Mouse (Mus musculus) embryonic facial prominence, embryonic 15.5 days (tissue): ENCODE measurements at regions not wholly inside any gene's neighbourhood (a gene's known extent, or its start where the extent isn't known, plus 50 kb on each side); places are given as distances from the start of the nearest gene placed in this dataset.
A peak's percentile ranks its signal among the peaks of the same experiment; 100 is the strongest.

Source experiments
- ATAC-seq: fragments of 200-750 bp; cut with Nextera tagmentation; 2 replicates; pipeline ENCODE4 v1.8.0; 2017; ENCODE audit warnings: low read depth, moderate TSS enrichment; ENCODE audit not compliant: insufficient number of reproducible peaks, low FRiP score, low TSS enrichment
- H3K27ac ChIP-seq: fragments of 300-500 bp; sonication (generic); replicated peaks from 2 replicates; pipeline ENCODE4 v1.5.1; 2015; ENCODE audit warnings: mild to moderate bottlenecking, inconsistent platforms
- H3K27me3 ChIP-seq: fragments of 300-500 bp; sonication (generic); 2 replicates; pipeline ENCODE4 v1.6.1; 2015; ENCODE audit warnings: inconsistent platforms
- H3K36me3 ChIP-seq: fragments of 300-500 bp; sonication (generic); 2 replicates; pipeline ENCODE4 v1.6.1; 2015; ENCODE audit warnings: mild to moderate bottlenecking, inconsistent platforms
- H3K4me1 ChIP-seq: fragments of 300-500 bp; sonication (generic); 2 replicates; pipeline ENCODE4 v1.6.1; 2015; ENCODE audit warnings: inconsistent platforms
- H3K4me2 ChIP-seq: fragments of 300-500 bp; sonication (generic); replicated peaks from 2 replicates; pipeline ENCODE4 v1.6.1; 2015; ENCODE audit warnings: mild to moderate bottlenecking, inconsistent platforms
- H3K4me3 ChIP-seq: fragments of 300-500 bp; sonication (generic); replicated peaks from 2 replicates; pipeline ENCODE4 v1.5.1; 2015; ENCODE audit warnings: mild to moderate bottlenecking, inconsistent platforms
- H3K9ac ChIP-seq: fragments of 300-500 bp; sonication (generic); 2 replicates; pipeline ENCODE4 v1.6.1; 2015; ENCODE audit warnings: inconsistent platforms
- H3K9me3 ChIP-seq: fragments of 300-500 bp; sonication (generic); replicated peaks from 2 replicates; pipeline ENCODE4 v1.6.1; 2016; ENCODE audit warnings: inconsistent platforms
- WGBS: fragments of 180-500 bp; shearing (Covaris S2); methylation state at CpG from one replicate; pipeline ENCODE4 v1.1.7; 2015; 5-methylcytosine and 5-hydroxymethylcytosine counted together

GRCm38 (mm10) chr3:133751565-133751964 is 206.6 kb upstream of the Tet2 start:
- Histone ChIP-seq H3K9me3 (no peaks in the 10 kb centered on the region), H3K4me2 (0 out of 2 replicates have a peak overlapping the region, but pooled peaks have one; percentile 10)
- 38% methylated on average over 4 of the region's 4 CpGs for WGBS

GRCm38 (mm10) chr3:133753041-133753440 is 208.1 kb upstream of the Tet2 start:
- peaks cover 18% of the 10 kb centered on the region for H3K4me1 ChIP-seq
- H3K9ac ChIP-seq, result no peak overlapping the region
- no peaks in the 10 kb centered on the region for H3K9me3 ChIP-seq
- 62% methylated on average over 3 of the region's 3 CpGs for WGBS
- no peak overlapping the region for H3K27ac ChIP-seq
- H3K36me3 ChIP-seq, result no peaks in the 10 kb centered on the region
- no peaks in the 10 kb centered on the region for H3K27me3 ChIP-seq
- H3K4me2 ChIP-seq, result no peak overlapping the region
- ATAC-seq, result no peak
- H3K4me3 ChIP-seq, result no peak overlapping the region

More at GRCm38 (mm10) chr3:133751565-133751964, 206.6 kb upstream of the Tet2 start:
- Histone ChIP-seq H3K4me1 (peaks cover 16% of the 10 kb centered on the region), H3K9ac (no peak overlapping the region), H3K27me3 (no peaks in the 10 kb centered on the region), H3K36me3 (no peaks in the 10 kb centered on the region), H3K27ac (no peak overlapping the region), H3K4me3 (no peak overlapping the region)
- no peak for ATAC-seq

GRCm38 (mm10) chr3:133754006-133754910 is 209.3 kb upstream of the Tet2 start:
- no peak overlapping the region for H3K4me3 ChIP-seq
- ATAC-seq, result no peak
- H3K9me3 ChIP-seq, result no peaks in the 10 kb centered on the region
- H3K27me3 ChIP-seq, result no peaks in the 10 kb centered on the region
- H3K4me2 ChIP-seq, result peak overlapping the region; percentile 32
- H3K27ac ChIP-seq, result peak overlapping the region; percentile 59
- no peak overlapping the region for H3K9ac ChIP-seq
- 14% methylated on average over 14 of the region's 14 CpGs for WGBS
- H3K4me1 ChIP-seq, result peaks cover 24% of the 10 kb centered on the region
- H3K36me3 ChIP-seq, result no peaks in the 10 kb centered on the region

GRCm38 (mm10) chr3:133754911-133755259 is 209.9 kb upstream of the Tet2 start:
- Histone ChIP-seq H3K9me3 (no peaks in the 10 kb centered on the region), H3K36me3 (no peaks in the 10 kb centered on the region), H3K27ac (peak overlapping the region; percentile 59), H3K4me3 (no peak overlapping the region), H3K4me2 (peak overlapping the region; percentile 32), H3K27me3 (no peaks in the 10 kb centered on the region), H3K4me1 (peaks cover 28% of the 10 kb centered on the region), H3K9ac (no peak overlapping the region)
- ATAC-seq, result no peak
- 4% methylated on average over 3 of the region's 3 CpGs for WGBS

GRCm38 (mm10) chr3:133757756-133758420 is 212.9 kb upstream of the Tet2 start:
- Histone ChIP-seq H3K4me3 (no peak overlapping the region), H3K36me3 (no peaks in the 10 kb centered on the region), H3K9me3 (no peaks in the 10 kb centered on the region), H3K4me1 (peaks cover 28% of the 10 kb centered on the region), H3K4me2 (no peak overlapping the region; the same call in 1 of the 2 replicates), H3K27ac (no peak overlapping the region), H3K27me3 (no peaks in the 10 kb centered on the region), H3K9ac (no peak overlapping the region)
- 52% methylated on average over 12 of the region's 12 CpGs for WGBS
- ATAC-seq, result no peak

- Histone ChIP-seq H3K4me2 (no peak overlapping the region; the same call in 1 of the 2 replicates), H3K9me3 (no peaks in the 10 kb centered on the region), H3K4me3 (no peak overlapping the region), H3K9ac (no peak overlapping the region), H3K4me1 (peaks cover 28% of the 10 kb centered on the region), H3K27me3 (no peaks in the 10 kb centered on the region), H3K27ac (no peak overlapping the region), H3K36me3 (no peaks in the 10 kb centered on the region)
- ATAC-seq, result no peak
- 24% methylated on average over 4 of the region's 4 CpGs for WGBS
Observed at GRCm38 (mm10) chr3:133758421-133758820, 213.5 kb upstream of the Tet2 start.

GRCm38 (mm10) chr3:133759611-133760010 is 214.7 kb upstream of the Tet2 start:
- ATAC-seq, result no peak
- peaks cover 17% of the 10 kb centered on the region for H3K4me1 ChIP-seq
- H3K4me3 ChIP-seq, result no peak overlapping the region
- no peaks in the 10 kb centered on the region for H3K36me3 ChIP-seq
- no peaks in the 10 kb centered on the region for H3K9me3 ChIP-seq
- H3K27ac ChIP-seq, result no peak overlapping the region
- no peak overlapping the region for H3K9ac ChIP-seq
- WGBS, result 33% methylated on average over 2 of the region's 2 CpGs
- H3K4me2 ChIP-seq, result no peak overlapping the region
- H3K27me3 ChIP-seq, result no peaks in the 10 kb centered on the region

- Histone ChIP-seq H3K9ac (no peak overlapping the region), H3K27ac (no peak overlapping the region), H3K4me1 (peaks cover 12% of the 10 kb centered on the region; the same call in 1 of the 2 replicates), H3K36me3 (no peaks in the 10 kb centered on the region), H3K9me3 (no peaks in the 10 kb centered on the region), H3K27me3 (no peaks in the 10 kb centered on the region), H3K4me2 (no peak overlapping the region), H3K4me3 (no peak overlapping the region)
- 59% methylated on average over 1 of the region's 1 CpGs for WGBS
- ATAC-seq, result no peak
Observed at GRCm38 (mm10) chr3:133760221-133760620, 215.3 kb upstream of the Tet2 start.

- Histone ChIP-seq H3K4me1 (peaks cover 4% of the 10 kb centered on the region; the same call in 1 of the 2 replicates), H3K27ac (no peak overlapping the region), H3K9me3 (no peaks in the 10 kb centered on the region), H3K4me2 (no peak overlapping the region), H3K9ac (no peak overlapping the region), H3K36me3 (no peaks in the 10 kb centered on the region), H3K27me3 (no peaks in the 10 kb centered on the region), H3K4me3 (no peak overlapping the region)
- ATAC-seq, result no peak
Observed at GRCm38 (mm10) chr3:133763721-133764120, 218.8 kb upstream of the Tet2 start.

GRCm38 (mm10) chr3:133773490-133773889 is 228.6 kb upstream of the Tet2 start:
- Histone ChIP-seq H3K4me3 (no peak overlapping the region), H3K4me1 (no peaks in the 10 kb centered on the region), H3K36me3 (no peaks in the 10 kb centered on the region), H3K9me3 (no peaks in the 10 kb centered on the region), H3K9ac (no peak overlapping the region), H3K4me2 (no peak overlapping the region), H3K27me3 (no peaks in the 10 kb centered on the region), H3K27ac (no peak overlapping the region)
- 74% methylated on average over 2 of the region's 2 CpGs for WGBS
- no peak for ATAC-seq

- Histone ChIP-seq H3K36me3 (no peaks in the 10 kb centered on the region), H3K9me3 (no peaks in the 10 kb centered on the region), H3K27ac (no peak overlapping the region), H3K4me1 (no peaks in the 10 kb centered on the region), H3K4me3 (no peak overlapping the region), H3K27me3 (no peaks in the 10 kb centered on the region), H3K9ac (no peak overlapping the region), H3K4me2 (no peak overlapping the region)
- ATAC-seq, result no peak
- WGBS, result 61% methylated on average over 3 of the region's 3 CpGs
Observed at GRCm38 (mm10) chr3:133774229-133774628, 229.3 kb upstream of the Tet2 start.
